Mouse (Mus musculus) layer of hippocampus, postnatal 10 days (tissue): ENCODE measurements at regions not wholly inside any gene's neighbourhood (a gene's known extent, or its start where the extent isn't known, plus 50 kb on each side); places are given as distances from the start of the nearest gene placed in this dataset.
A peak's percentile ranks its signal among the peaks of the same experiment; 100 is the strongest.

Source experiments
- DNase-seq, 2 experiments: peaks; one replicate each; pipeline ENCODE4 v3.0.0; 2021; ENCODE audit warnings: low spot score in 2 of 2

DNA sequence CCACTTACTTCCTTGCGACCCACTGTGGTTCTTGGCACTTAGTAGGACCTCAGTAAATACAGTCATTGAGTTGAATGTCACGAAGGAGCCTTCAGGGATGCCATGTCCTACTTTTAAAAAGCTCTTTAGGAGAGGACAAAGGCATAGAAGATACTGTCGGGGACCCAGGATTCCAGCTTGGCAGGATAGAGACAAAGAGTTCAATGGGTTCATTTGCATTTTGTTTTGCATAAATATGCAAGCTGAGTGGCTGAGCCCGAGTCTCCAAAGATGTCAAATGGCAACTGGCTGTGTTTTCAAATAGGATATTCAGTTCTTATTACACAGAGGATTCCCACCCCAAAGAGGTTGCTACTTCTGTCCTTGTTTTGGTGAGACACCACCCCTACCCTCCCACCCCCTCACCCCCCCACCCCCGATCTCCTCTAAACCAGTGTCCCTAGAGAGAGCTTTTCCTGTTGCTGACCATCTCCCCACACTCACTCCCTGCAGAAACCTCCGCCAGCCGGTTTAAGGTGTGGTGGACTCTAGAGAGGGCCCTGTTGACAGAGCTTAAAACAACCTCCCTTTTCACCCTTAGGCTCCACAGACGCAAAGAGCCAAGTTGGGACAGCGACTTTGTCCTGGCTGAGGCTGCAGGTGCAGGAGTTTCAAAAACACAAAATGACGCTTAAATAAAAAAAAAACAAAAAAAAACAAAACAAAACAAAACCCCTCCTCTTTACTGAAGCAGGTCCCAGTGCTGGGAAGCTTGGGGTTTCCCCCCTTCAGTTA lies 57.9 kb downstream of the Sox9 start:
- DNase-seq, result no peak

DNA sequence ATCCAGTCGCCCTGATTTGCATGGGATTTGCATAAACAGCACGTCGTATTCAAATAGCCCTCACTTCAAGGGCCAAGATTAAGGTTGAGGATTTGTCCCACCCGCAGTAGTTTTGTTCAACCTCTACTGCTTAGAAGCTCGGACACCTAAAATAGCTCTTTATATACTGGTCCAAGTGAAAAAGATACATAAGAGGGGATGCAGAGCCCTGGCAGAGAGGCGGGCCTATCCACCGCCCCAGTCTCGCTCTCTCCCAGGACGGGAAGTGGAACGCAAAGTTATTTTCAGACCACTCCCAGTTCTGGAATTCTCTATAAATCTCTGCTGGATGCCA lies 58.4 kb downstream of the Sox9 start:
- DNase-seq, result no peak

DNA sequence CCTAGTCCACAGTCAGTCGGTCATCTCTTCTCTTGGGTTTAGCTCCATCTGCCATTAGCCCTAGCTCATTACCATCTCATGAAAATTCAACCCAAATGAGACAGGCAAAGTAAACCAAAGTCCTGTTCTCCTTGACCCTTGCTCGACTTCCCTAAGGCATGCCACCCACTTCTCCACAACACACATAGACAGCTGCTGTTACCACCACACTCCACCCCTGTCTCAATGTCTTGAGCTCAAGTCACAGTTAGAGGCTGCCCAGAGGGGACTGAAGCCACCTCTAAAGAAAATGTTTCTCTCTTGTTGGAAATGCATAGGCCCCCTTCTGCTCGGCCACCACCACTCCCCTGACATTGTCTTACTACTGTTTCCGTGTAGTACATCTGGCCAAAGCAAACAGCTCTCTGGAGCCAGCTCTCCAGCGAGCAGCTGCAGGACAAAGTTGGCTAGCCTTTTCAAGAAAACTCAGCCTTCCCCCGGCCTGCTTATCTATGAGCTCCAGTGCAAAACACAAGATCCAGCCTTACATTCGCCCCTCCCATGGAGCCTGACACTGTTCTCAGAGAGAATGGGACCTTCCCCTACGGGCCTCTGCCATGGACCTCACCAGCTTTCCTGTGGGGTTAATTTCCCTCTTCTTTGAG lies 62.4 kb downstream of the Sox9 start:
- DNase-seq, result no peak

DNA sequence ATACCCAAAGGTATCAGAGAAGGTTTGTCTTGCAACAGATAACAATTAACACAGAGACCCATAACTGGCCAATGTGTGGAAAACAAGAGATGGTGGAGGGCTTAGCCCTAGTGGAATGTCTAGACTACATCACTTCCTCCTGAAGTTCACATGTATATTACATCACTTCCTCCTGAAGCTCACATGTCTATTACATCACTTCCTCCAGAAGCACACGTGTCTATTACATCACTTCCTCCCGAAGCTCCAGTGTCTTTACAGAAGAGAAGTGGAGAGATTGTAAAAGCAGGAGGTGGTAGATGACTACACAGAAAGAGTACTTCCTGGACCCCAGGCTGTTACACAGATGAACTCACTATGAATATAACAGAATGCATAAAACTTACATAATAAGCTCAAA lies 65.1 kb downstream of the Sox9 start:
- DNase-seq, result no peak

DNA sequence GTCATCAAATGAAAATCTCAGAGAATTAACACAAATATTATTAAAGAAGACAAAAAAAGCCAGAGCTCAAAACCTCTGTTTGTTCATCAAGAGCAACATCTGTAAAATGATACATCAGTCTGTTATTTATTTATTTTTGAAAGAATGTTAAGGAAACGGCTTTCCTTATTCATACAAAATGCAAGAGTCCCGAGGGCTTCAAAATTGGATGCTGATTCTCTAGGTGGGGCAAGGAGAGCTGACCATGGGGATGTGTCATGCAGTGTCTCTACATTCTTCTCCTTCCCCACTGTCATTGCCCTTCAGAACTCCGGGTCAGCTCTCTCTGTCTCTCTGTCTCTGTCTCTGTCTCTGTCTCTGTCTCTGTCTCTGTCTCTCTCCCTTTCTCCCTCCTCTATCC lies 65.8 kb downstream of the Sox9 start:
- DNase-seq, result no peak

DNA sequence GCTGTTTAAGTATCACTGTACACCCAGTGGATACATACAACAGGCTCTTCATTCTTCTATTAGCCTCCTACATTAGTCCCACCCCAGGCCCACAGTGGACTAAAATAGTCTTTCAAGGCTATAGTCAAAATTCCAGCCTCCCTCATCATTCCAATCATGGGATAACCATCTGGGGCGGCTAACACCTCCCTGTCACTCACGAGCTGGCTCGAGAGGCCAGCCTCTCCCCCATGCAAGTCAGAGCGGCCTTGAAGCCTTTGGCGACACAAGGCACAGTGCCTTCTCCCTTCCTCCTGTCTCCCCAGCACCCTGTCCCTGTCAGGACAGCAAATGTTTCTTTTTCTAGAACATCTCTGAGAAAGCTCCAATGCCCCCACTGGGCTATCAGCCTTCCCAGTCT lies 68.0 kb downstream of the Sox9 start:
- no peak for DNase-seq

DNA sequence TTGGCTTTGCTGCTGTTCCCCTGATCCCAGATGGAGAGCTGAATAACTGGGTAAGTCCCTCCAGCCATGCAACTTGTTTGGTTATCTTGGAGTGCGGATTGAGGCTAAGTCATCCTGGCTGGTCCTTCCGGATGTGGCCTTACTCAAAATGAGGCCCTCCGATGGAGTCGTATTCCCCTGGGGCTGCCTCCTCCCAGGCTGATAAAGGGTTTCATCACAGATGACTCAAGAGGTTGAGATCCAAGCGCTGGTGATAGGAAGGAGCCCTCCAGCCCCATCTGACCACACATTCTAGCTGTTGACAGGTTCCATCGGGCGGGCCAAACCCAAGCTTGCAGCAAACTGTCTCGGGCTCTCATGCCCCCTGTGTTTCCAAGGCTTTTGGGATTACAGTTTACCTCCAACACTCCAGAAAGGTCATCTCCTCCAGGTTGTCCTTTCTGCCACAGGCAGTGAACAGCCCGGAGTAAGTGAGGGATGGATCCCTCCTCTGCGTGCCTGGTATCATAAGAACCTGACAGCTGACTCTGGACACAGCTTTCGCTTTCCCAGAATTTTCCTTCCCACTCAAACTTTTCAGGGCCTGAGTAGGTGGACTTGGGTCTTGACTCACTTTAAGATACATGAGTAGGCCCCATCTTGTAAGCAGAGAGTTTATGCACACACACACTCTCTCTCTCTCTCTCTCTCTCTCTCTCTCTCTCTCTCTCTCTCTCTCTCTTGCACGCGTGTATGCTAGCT lies 68.7 kb downstream of the Sox9 start:
- no peak for DNase-seq

DNA sequence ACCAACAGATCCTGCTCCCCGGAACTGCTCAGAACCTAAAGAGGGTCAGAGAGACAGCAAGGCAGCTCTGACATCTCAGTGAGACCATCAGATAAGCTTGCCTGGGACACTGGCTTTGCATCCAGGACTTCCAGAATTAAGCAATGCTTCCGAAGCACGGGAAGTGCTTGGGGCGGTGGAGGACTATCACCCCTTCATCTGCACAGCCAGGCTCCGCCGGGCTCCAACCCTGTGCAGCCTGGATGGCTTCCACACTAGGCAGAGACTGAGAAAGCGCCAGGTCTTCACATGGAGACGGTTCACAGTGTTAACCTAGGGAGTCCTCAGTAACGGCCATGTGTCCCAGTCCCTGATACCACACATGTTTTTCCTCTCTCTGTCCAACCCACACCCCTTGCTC lies 69.3 kb downstream of the Sox9 start:
- no peak for DNase-seq

DNA sequence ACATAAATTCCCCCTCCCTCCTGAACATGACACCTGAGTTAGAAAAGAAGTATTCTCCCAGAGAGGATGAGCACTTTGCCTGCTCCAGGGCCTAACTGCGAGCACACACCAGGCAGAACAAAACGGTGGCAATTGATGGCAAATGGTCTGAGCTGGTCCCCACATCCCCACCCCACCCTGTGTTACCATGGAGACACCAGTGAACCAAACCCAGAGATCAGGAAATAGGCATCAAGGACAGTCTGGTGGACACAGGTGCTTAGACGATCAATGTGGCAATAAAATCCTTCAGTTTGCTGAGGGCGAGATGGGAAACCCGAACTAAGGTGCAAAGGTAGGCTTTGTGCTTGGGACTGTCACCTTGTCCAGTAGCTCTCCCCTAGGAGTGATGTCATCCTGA lies 74.0 kb downstream of the Sox9 start:
- no peak for DNase-seq

DNA sequence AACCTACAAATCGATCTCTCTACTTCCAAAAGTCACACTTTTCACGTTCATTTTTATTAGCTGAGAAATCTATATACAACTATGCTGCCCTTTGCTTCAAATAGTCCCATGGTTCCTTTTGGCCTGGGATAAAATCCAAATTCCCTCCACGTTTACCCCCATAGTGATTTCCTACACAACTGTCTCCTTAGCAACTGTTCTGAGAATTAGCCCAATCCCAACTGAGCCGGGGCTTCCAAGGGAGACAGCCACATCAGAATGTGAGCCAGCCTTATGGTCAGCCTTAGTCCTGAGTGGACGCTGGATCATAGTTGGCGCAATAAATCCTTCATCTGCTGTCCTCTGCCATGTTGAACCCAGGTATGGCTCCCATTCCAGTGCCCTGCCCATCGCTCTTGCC lies 77.3 kb downstream of the Sox9 start:
- DNase-seq, result no peak

DNA sequence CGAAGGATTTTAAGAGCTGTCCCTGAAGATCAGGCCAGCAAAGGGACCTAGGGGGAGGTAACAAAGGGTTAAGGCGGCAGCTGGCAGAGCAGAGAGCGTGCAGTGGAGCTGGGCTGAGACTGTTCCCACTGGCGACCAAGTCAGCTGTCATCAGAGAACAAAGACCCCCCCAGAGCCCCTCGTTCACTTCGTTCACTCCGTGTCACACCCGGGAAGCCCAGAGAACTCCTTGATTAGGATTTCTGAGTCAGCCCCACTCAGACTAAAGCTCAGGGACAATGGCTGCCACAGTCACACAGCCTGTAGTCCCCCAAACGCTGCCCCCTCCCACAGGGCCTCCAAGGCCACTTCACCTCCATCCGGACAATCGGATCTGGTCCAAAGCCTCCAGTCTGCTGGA lies 78.8 kb downstream of the Sox9 start:
- no peak for DNase-seq

DNA sequence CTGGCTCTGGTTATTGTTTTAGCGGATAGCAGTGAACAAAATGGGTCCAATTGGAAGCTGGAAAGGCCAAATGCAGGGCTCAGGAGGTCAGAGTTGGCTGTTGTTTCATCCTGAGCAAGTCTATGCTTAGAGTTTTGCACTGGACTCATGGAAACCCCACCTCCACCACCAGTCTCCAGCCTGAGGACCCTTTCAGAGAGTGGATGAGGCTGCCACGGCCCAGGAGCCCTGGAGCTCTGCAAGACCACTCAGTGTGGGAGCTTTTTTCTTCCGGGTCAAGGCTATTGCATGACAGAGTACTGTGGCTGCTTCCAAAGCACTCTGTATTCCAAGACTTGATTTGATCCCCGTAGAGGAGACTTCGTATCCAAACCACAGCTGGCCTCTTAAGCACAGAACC lies 79.2 kb downstream of the Sox9 start:
- DNase-seq, result no peak

DNA sequence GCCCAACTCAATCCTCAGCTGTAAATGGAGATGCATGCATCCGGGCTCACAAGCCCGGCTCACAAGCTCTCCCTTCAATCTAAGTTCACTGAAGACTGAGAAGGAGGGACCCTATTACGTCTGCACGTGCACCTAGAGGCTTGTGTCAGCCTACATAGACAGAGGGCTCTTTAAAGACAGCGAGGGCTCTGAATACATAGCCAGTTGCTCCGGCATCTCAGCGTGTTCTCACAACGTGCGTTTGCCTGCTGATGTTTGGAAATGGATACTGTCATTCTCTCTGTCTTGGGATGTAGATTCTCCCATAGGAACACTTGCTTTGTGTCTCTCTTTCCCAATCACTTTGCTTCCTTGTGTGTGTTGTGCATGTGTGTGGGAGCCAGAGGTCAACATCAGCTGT lies 83.8 kb downstream of the Sox9 start:
- no peak for DNase-seq

DNA sequence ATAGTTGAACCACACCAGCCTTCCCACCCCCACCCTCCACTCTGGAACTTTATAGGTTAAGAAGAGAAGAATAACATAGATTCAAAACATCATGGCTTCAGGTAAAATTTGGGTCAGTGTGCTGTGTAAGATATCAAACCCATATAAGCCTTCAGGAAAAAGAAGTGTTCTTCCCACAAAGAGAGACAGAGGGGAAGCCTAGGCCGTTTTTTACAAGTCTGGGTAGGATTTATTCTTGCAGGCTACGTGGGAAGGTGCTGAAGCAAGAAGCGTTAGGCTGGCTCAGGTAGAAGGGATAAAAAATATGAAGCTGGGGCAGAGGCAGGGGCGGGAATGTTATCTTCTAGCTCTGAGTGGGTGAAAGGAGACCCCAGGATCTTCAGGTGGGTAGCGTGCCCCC lies 87.5 kb downstream of the Sox9 start:
- DNase-seq, result no peak

DNA sequence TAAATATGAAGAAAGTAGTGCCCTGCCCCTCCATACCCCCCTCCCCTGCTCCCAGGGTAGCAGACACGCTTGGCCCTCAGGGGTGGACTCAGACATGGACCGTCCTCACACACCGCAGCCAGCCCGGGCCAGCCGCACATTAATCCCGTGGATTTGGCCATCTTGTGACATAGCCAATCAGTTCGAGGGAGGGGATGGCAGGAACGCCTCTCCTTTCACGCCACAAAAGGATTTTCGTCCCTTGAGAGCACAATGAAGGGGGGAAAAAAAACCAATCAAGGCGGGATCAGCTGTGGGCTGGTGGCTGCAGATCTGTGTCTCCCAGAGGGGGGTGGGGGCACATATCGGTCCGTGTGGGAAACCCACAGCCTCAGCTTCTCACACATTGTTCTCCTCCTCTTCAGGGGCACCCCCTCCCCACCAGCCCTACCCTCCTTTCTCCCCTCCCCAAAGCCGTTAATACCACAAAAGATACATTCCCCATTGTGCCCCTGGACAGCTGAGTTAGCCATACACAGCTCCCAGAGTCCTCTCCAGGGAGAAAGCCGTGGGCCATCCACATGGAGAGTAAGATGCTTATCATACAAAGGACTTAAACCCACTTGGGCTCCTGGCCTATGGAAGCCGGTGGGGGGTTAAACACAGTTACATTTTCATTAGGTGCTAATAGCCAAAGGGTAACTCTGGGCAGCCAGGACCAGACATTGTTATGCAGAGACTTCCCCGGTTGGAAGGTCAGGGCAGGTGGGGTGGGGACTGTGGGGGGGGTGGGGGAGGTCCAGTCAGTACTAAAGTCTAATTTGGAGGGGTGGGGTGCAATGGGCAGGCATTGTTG lies 88.4 kb downstream of the Sox9 start:
- peak in 1 of 2 experiments; percentile 41 for DNase-seq

DNA sequence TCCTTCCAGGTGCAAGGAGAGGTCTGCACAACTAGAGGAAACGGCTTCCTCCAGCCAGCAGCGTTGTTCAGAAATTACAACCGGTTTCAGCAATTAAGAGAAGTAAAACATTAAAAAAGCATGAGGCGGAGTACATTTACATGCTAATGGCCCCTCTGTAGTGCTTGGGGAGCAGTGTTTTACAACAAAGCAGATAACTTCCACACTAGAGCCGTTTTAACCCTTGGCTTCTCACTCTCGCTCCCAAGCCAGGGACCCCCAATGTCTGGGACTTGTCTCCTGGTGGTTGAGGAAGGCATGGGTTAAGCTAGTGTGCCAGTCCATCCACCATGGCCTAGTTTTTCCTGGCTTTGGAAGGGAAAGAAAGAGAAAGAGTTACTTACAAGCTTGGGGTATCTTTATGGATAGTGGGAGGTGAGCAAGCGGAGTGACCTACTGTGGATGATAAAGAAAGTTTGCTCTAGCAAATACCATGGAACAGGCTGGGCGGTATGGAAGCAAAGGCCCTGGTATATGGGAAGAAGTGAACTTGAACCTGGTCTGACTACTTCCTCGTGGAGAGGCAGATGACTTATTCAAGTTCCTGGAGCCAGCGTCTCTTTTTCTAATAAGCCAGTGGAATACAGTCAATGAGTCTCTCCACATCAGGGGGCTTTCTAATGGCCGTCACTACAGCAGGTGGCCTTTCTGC lies 90.8 kb downstream of the Sox9 start:
- no peak for DNase-seq

DNA sequence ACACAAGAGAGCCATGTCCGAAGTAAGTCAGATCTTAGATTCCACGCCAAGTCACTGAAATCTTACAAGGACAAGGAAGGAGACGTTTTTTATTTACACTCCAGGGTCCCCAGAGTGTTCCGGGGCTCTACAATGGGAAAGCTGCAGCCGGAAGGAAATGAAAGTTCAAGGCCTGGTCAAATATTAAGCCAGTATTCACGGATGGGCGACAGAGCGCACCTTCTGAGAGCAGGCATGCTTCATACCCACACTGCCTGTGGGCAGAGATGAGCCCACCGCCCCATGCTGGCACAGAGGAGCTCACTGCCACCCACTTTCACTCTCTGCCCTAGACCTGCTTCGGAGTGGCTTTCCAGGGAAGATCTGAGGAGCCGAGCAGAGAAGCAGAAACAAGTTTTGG lies 92.2 kb downstream of the Sox9 start:
- DNase-seq, result no peak

DNA sequence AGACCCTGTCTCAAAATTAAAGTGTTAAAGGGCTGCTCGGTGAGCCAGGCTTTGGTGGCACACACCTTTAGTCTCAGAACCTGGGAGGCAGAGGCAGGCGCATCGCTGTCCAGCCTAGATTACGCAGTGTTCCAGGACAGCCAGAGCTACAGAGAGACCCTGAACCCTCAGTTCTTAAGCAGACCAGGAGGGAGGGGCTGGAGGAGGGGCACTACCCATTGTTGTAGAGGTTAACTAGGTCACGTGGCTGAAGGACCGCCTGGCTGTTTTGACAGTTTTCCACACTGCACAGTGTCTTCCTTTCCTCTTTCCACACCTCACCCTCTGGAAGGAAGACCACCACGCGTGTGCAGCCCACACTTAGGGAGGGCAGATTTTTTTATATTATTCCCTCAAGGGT lies 94.2 kb downstream of the Sox9 start:
- no peak for DNase-seq

DNA sequence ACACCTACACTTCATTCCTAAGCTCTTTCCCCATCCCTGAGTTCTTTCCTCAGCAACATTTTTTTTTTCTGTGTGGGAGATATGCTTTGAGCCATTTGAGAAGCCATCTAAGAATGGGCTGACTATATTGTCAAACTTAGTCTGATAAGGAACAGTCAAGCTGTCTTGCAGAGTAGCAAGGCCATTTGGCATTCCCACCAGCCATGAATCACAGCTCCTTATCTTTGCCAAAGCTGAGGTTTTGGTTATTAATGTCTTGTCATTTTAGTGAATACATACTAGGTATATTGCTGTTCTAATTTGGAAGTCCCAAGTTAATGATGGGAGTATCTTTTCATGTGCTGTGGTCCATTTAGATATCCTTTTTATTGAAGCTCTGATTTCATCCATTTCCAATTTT lies 96.4 kb downstream of the Sox9 start:
- no peak for DNase-seq

DNA sequence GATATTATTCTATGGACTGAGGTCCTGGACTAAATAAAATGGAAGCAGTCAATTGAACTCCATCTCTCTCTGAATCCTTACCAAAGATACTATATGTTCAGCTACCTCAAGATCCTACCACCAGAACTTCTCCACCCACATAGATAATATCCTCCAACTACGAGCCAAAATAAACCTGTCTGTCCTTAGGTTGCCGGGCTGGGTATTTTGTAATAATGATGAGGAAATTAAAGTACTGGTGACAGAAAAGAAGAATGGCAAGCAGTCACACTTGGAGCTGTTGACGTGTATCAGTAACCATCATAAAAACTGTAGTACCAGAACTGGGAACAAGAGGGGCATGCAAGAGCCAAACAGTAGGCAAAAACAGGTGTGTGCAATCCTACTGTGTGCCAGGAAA lies 98.7 kb downstream of the Sox9 start:
- DNase-seq, result no peak

DNA sequence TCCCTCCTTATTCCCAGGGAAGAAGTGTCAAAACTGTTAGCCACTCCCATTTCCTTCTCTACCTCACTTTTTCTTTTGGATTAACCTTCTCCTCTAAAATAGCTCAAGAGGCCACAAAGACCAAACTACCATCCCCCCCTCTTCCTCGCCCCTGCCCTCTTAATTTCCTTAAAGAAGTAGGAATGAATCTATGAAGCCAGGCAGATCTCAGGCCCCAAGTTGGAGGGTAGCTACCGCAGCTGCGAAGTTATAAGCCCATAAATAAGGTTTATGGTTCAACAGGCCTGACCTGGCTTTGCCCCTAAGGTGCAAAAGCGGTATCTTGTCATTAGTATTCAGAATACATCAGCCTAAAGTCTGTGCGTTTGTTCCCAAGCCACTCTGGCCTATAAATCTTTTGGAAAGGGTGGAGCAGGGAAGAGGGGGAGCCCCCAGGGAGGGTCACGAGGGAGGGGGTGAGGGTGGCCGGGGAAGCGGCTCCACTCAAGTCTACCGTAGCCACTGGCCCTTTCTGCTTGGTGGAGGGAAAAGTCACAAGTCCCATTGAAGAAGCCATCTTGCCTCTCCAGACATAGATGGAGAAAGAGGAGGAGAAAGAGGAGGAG lies 103.4 kb downstream of the Sox9 start:
- DNase-seq, result no peak
